In genomic region chr2:146401588-146401987, GRCm38 (mm10) we compare ENCODE assay signal across 27 mouse cellular contexts.
DNase-seq lines count a peak whose midpoint lies in the region; ATAC-seq and TF ChIP-seq lines count a peak whose summit lies in the region.
"Had no signal": no experiment of that assay in that cellular context is flagged by ENCODE, and none has a peak within 500 bp of the region (broad histone marks: within the 10 kb centered on the region; RNA-seq: fewer than 3 reads in every experiment).

No protein-coding gene starts in this region.

- no peaks in the 10 kb centered on the region for H3K4me1 ChIP-seq in kidney, embryonic 16.5 days (ENCODE audit: insufficient read depth, low read length)
- H3K4me1 ChIP-seq in midbrain, embryonic 13.5 days (replicated peaks): peaks cover 11% of the 10 kb centered on the region
- H3K4me1 ChIP-seq in midbrain, embryonic 10.5 days: peaks cover 23% of the 10 kb centered on the region
- H3K4me1 ChIP-seq in hindbrain, embryonic 10.5 days (replicated peaks): peaks cover 15% of the 10 kb centered on the region
- H3K4me1 ChIP-seq: embryonic facial prominence, embryonic 15.5 days had no signal

- H3K79me2 ChIP-seq in myocyte (ENCODE audit: control insufficient read depth, insufficient read depth): no peaks in the 10 kb centered on the region

- ATAC-seq in kidney, embryonic 16.5 days (ENCODE audit: low FRiP score, low TSS enrichment): peak; percentile 59; the same call in 1 of the 2 replicates
- ATAC-seq in midbrain, embryonic 13.5 days: no peak
- ATAC-seq: activated CD4-positive, CD25-positive, alpha-beta regulatory T cell, adult 4 months; forebrain, embryonic 14.5 days; forebrain, embryonic 16.5 days had no signal

- peak; percentile 2 for DNase-seq in embryo, embryonic 10.5 days (ENCODE audit: low spot score)
- no peak for DNase-seq in embryo, embryonic 9.5 days (ENCODE audit: extremely low spot score)
- no peak for DNase-seq in kidney, adult 9 months
- no peak for DNase-seq in midbrain, embryonic 10.5 days (ENCODE audit: low spot score)
- no peak for DNase-seq in hindbrain, embryonic 10.5 days (ENCODE audit: low spot score)
- DNase-seq: adrenal gland, adult 8-10 months; adrenal gland, postnatal 14 days; adrenal gland, postnatal 36 days; B cell, adult 2 months; cerebellum, adult 11-12 months; cerebellum, adult 2 months; cerebellum, adult 9-10 months; cerebellum, postnatal 10 days; cerebellum, postnatal 25 days; embryo, embryonic 11 days had no signal

- H3K27ac ChIP-seq in kidney, embryonic 16.5 days (ENCODE audit: low read length): no peak overlapping the region
- H3K27ac ChIP-seq in midbrain, embryonic 13.5 days: no peak overlapping the region
- no peak overlapping the region for H3K27ac ChIP-seq in midbrain, embryonic 10.5 days (replicated peaks)
- H3K27ac ChIP-seq in hindbrain, embryonic 10.5 days: no peak overlapping the region
- H3K27ac ChIP-seq: embryonic facial prominence, embryonic 15.5 days; forebrain, embryonic 10.5 days; forebrain, embryonic 12.5 days had no signal

- no peaks in the 10 kb centered on the region for H3K27me3 ChIP-seq in kidney, embryonic 16.5 days (ENCODE audit: insufficient read depth, low read length)
- H3K27me3 ChIP-seq in midbrain, embryonic 13.5 days: no peaks in the 10 kb centered on the region
- no peaks in the 10 kb centered on the region for H3K27me3 ChIP-seq in midbrain, embryonic 10.5 days (ENCODE audit: low read depth, poor library complexity, severe bottlenecking)
- no peaks in the 10 kb centered on the region for H3K27me3 ChIP-seq in myocyte (ENCODE audit: control insufficient read depth, insufficient read depth, insufficient read length)
- no peaks in the 10 kb centered on the region for H3K27me3 ChIP-seq in hindbrain, embryonic 10.5 days (ENCODE audit: insufficient read depth, poor library complexity, severe bottlenecking)
- H3K27me3 ChIP-seq: CH12.LX; embryonic facial prominence, embryonic 15.5 days; forebrain, embryonic 12.5 days had no signal

- no peak overlapping the region for H3K4me3 ChIP-seq in kidney, embryonic 16.5 days (ENCODE audit: low read length)
- H3K4me3 ChIP-seq in midbrain, embryonic 13.5 days (replicated peaks): no peak overlapping the region
- H3K4me3 ChIP-seq in midbrain, embryonic 10.5 days: no peak overlapping the region
- no peak overlapping the region for H3K4me3 ChIP-seq in myocyte
- H3K4me3 ChIP-seq in hindbrain, embryonic 10.5 days: no peak overlapping the region
- H3K4me3 ChIP-seq: embryonic facial prominence, embryonic 15.5 days; erythroblast, embryonic 14.5 days; forebrain, embryonic 10.5 days; forebrain, embryonic 12.5 days had no signal

- H3K36me3 ChIP-seq in kidney, embryonic 16.5 days (ENCODE audit: insufficient read depth, low read length): no peaks in the 10 kb centered on the region
- peaks cover 5% of the 10 kb centered on the region for H3K36me3 ChIP-seq in midbrain, embryonic 13.5 days
- peaks cover 11% of the 10 kb centered on the region for H3K36me3 ChIP-seq in midbrain, embryonic 10.5 days
- H3K36me3 ChIP-seq in myocyte (ENCODE audit: control insufficient read depth, insufficient read depth): peaks cover 3% of the 10 kb centered on the region
- 0 out of 2 replicates have a peak, but pooled peaks cover 7% of the 10 kb centered on the region for H3K36me3 ChIP-seq in hindbrain, embryonic 10.5 days
- H3K36me3 ChIP-seq: embryonic facial prominence, embryonic 15.5 days; forebrain, embryonic 12.5 days had no signal

- no peak for TF ChIP-seq POLR2A in myocyte (IDR thresholded peaks at IDR 0.05; ENCODE audit: insufficient read length, low read depth)

- no peak overlapping the region for H3ac ChIP-seq in myocyte (ENCODE audit: control insufficient read depth, insufficient read length)

- H3K9ac ChIP-seq in kidney, embryonic 16.5 days (replicated peaks; ENCODE audit: low read length): no peak overlapping the region
- H3K9ac ChIP-seq in midbrain, embryonic 13.5 days (replicated peaks): 0 out of 2 replicates have a peak overlapping the region, but pooled peaks have one; percentile 23
- H3K9ac ChIP-seq: embryonic facial prominence, embryonic 15.5 days; forebrain, embryonic 12.5 days had no signal

- H3K4me2 ChIP-seq in kidney, embryonic 16.5 days (replicated peaks; ENCODE audit: low read depth, low read length): no peak overlapping the region
- H3K4me2 ChIP-seq in midbrain, embryonic 13.5 days (replicated peaks): no peak overlapping the region
- H3K4me2 ChIP-seq in myocyte (ENCODE audit: low read depth): peak overlapping the region; percentile 4
- H3K4me2 ChIP-seq: embryonic facial prominence, embryonic 15.5 days; forebrain, embryonic 12.5 days had no signal

- no peaks in the 10 kb centered on the region for H3K9me3 ChIP-seq in kidney, embryonic 16.5 days (ENCODE audit: low read length)
- H3K9me3 ChIP-seq in midbrain, embryonic 13.5 days: no peaks in the 10 kb centered on the region
- no peaks in the 10 kb centered on the region for H3K9me3 ChIP-seq in midbrain, embryonic 10.5 days (replicated peaks)
- no peaks in the 10 kb centered on the region for H3K9me3 ChIP-seq in hindbrain, embryonic 10.5 days
- H3K9me3 ChIP-seq: embryonic facial prominence, embryonic 15.5 days; forebrain, embryonic 10.5 days; forebrain, embryonic 12.5 days; G1E had no signal

TF ChIP-seq in myocyte, 11 proteins besides CTCF, POLR2A, EP300 and RAD21:
- TF ChIP-seq POLR2AphosphoS2 (IDR thresholded peaks at IDR 0.05; ENCODE audit: insufficient read length, low read depth): no peak
- no peak for TF ChIP-seq TCF3 (IDR thresholded peaks at IDR 0.05; ENCODE audit: insufficient read length, low read depth)
- TF ChIP-seq USF1 (IDR thresholded peaks at IDR 0.05; ENCODE audit: low read depth): no peak
- no peak for TF ChIP-seq MYOD1 (IDR thresholded peaks at IDR 0.05; ENCODE audit: control insufficient read depth in 1 of 3, insufficient read length in 2 of 3, low read depth in 2 of 3)
- TF ChIP-seq E2F4 (IDR thresholded peaks at IDR 0.05; ENCODE audit: insufficient read depth): no peak
- TF ChIP-seq CEBPB (IDR thresholded peaks at IDR 0.05; ENCODE audit: insufficient read depth, poor library complexity, severe bottlenecking): no peak
- no peak for TF ChIP-seq REST (IDR thresholded peaks at IDR 0.05; ENCODE audit: insufficient read depth, insufficient read length)
- TF ChIP-seq TCF12 (IDR thresholded peaks at IDR 0.05; ENCODE audit: insufficient read depth, poor library complexity, severe bottlenecking): no peak
TF ChIP-seq in myocyte: peak in this region for 0.
